Mouse (Mus musculus): Measurements from ENCODE around the gene Kdm2b.

DNA sequence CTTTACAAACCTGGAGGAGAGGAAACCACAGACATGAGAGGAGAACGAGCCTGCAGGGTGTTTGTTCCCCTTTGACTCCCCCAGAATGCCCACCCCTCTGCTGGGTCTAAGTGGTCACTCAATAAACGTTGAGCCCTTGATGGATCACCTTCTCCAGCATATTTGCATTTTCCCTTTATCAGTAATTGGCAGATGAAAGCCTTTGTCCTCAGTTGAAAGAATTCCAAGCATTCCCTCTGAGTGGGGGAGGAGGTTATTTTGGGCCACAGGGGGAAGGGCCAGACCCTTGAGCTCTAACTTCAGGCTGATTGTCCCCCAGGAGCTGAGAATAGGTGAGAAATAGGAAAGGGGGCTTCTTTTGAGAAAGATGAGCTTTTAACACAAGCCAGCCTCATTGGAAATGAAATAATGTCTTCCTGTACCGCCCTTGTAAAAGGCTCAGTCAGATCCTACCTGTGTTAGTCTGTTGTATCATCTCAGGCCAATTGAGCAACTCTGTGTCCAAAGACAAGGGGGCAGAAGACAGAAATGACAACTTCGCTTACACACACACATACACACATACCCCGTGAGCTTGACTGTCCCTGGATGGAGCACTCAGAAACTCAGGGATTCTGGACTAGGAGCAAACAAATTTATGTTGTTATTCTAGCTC, 1.9 kb upstream of the Kdm2b start:
- no peak for TF ChIP-seq CTCF (IDR thresholded peaks at IDR 0.05; ENCODE audit: borderline replicate concordance, extremely low read depth, insufficient read depth, insufficient read length)
- no peak for TF ChIP-seq POLR2A (IDR thresholded peaks at IDR 0.05; ENCODE audit: borderline replicate concordance, extremely low read depth, insufficient read depth, insufficient read length, poor library complexity, severe bottlenecking)
